Mouse (Mus musculus) left cerebral cortex, adult 8-10 months (tissue): ENCODE data around the gene Tnfaip8l1. TPM values are rescaled to one million over a fixed set of nuclear protein-coding genes. Genes with fewer than 3 reads are reported as not detected.

Experiments used
- DNase-seq, 2 experiments: peaks; one replicate each; pipeline ENCODE4 v3.0.0; 2022; ENCODE audit warnings: low spot score in 2 of 2
- total RNA-seq, 4 experiments: library from RNA; stranded (reverse); gene quantifications; 2 replicates each; pipeline ENCODE4 v1.2.4; 2022

The Tnfaip8l1 gene
- 1 to 10 TPM; 6.1 to 8.9 (median 7.1) TPM for total RNA-seq

GRCm38 (mm10) chr17:56162231-56162774, at the start of gene Tnfaip8l1:
TSS of gene Tnfaip8l1 (plus strand) at chr17:56162477.
- DNase-seq, result peak; percentile 82 to 97

GRCm38 (mm10) chr17:56112743-56113142, 49.5 kb upstream of the Tnfaip8l1 start:
- DNase-seq, result no peak

- no peak for DNase-seq
Observed at GRCm38 (mm10) chr17:56116193-56116592, 46.1 kb upstream of the Tnfaip8l1 start.

GRCm38 (mm10) chr17:56117251-56117710, 45.0 kb upstream of the Tnfaip8l1 start, which contains the start of gene Plin5:
TSS of gene Plin5 (minus strand) at chr17:56117596.
- DNase-seq, result no peak

- DNase-seq, result no peak
Observed at GRCm38 (mm10) chr17:56119431-56119830, 42.8 kb upstream of the Tnfaip8l1 start.

- no peak for DNase-seq
Observed at GRCm38 (mm10) chr17:56119981-56120880, 42.0 kb upstream of the Tnfaip8l1 start.

GRCm38 (mm10) chr17:56121826-56122225, 40.5 kb upstream of the Tnfaip8l1 start, which contains the start of gene Lrg1:
TSS of gene Lrg1 (minus strand) at chr17:56122001.
- DNase-seq, result no peak

- DNase-seq, result no peak
Observed at GRCm38 (mm10) chr17:56123161-56123560, 39.1 kb upstream of the Tnfaip8l1 start.

- DNase-seq, result no peak
Observed at GRCm38 (mm10) chr17:56123681-56124340, 38.5 kb upstream of the Tnfaip8l1 start.

- DNase-seq, result no peak
Observed at GRCm38 (mm10) chr17:56124377-56125275, 37.7 kb upstream of the Tnfaip8l1 start.

- DNase-seq, result no peak
Observed at GRCm38 (mm10) chr17:56125276-56125630, 37.0 kb upstream of the Tnfaip8l1 start.

GRCm38 (mm10) chr17:56126175-56126574, 36.1 kb upstream of the Tnfaip8l1 start:
- DNase-seq, result no peak

GRCm38 (mm10) chr17:56128246-56128645, 34.0 kb upstream of the Tnfaip8l1 start:
- no peak for DNase-seq

GRCm38 (mm10) chr17:56131136-56131535, 31.1 kb upstream of the Tnfaip8l1 start:
- no peak for DNase-seq

GRCm38 (mm10) chr17:56131814-56132213, 30.5 kb upstream of the Tnfaip8l1 start:
- DNase-seq, result no peak

GRCm38 (mm10) chr17:56132661-56133060, 29.6 kb upstream of the Tnfaip8l1 start:
- no peak for DNase-seq

GRCm38 (mm10) chr17:56133457-56134363, 28.6 kb upstream of the Tnfaip8l1 start:
- no peak for DNase-seq

- DNase-seq, result no peak
Observed at GRCm38 (mm10) chr17:56134463-56134971, 27.8 kb upstream of the Tnfaip8l1 start.

- no peak for DNase-seq
Observed at GRCm38 (mm10) chr17:56136558-56136957, 25.7 kb upstream of the Tnfaip8l1 start.
